Mouse (Mus musculus): ENCODE measurements around the gene Ugt2b36. TPM values are rescaled to one million over a fixed set of nuclear protein-coding genes. Genes with fewer than 3 reads are reported as not detected.

Gene Ugt2b36
- total and polyA plus RNA-seq, 2 experiments from 2014 or later: not detected

GRCm38 (mm10) chr5:87030624-87031023 is 61.7 kb downstream of the Ugt2b36 start:
- Histone ChIP-seq H3K4me2 (ENCODE audit: low read depth, low read length) (no peak overlapping the region), H3K36me3 (replicated peaks; ENCODE audit: control insufficient read depth, insufficient read depth, low read length) (no peaks in the 10 kb centered on the region), H3K4me3 (ENCODE audit: low read depth, low read length) (no peak overlapping the region), H3K4me1 (ENCODE audit: control insufficient read depth, insufficient read depth) (no peaks in the 10 kb centered on the region), H3K27ac (ENCODE audit: low read depth) (no peak overlapping the region), H3K9ac (replicated peaks; ENCODE audit: low read depth, low read length) (no peak overlapping the region), H3K27me3 (ENCODE audit: control insufficient read depth, insufficient read depth, low read length) (no peaks in the 10 kb centered on the region), H3K9me3 (replicated peaks; ENCODE audit: control insufficient read depth, low read length) (no peaks in the 10 kb centered on the region)
- DNase-seq (ENCODE audit: low spot score) (no peak), ATAC-seq (ENCODE audit: insufficient read depth, low read depth) (no peak)
- WGBS: 58% methylated on average over 1 of the region's 1 CpGs
- TF ChIP-seq CTCF (IDR thresholded peaks at IDR 0.05; ENCODE audit: low read depth) (no peak), EP300 (IDR thresholded peaks at IDR 0.05; ENCODE audit: low read depth) (no peak)

GRCm38 (mm10) chr5:87027359-87027758 is 65.0 kb downstream of the Ugt2b36 start:
- H3K4me2 ChIP-seq (ENCODE audit: low read depth, low read length): no peak overlapping the region
- ATAC-seq (ENCODE audit: insufficient read depth, low read depth): no peak
- no peak overlapping the region for H3K4me3 ChIP-seq (ENCODE audit: low read depth, low read length)
- H3K9ac ChIP-seq (replicated peaks; ENCODE audit: low read depth, low read length): no peak overlapping the region
- TF ChIP-seq EP300 (IDR thresholded peaks at IDR 0.05; ENCODE audit: low read depth): no peak
- no peak for TF ChIP-seq CTCF (IDR thresholded peaks at IDR 0.05; ENCODE audit: low read depth)
- WGBS: 55% methylated on average over 3 of the region's 3 CpGs
- DNase-seq (ENCODE audit: low spot score): no peak
- H3K36me3 ChIP-seq (replicated peaks; ENCODE audit: control insufficient read depth, insufficient read depth, low read length): no peaks in the 10 kb centered on the region
- H3K27me3 ChIP-seq (ENCODE audit: control insufficient read depth, insufficient read depth, low read length): no peaks in the 10 kb centered on the region
- no peaks in the 10 kb centered on the region for H3K4me1 ChIP-seq (ENCODE audit: control insufficient read depth, insufficient read depth)
- no peak overlapping the region for H3K27ac ChIP-seq (ENCODE audit: low read depth)
- no peaks in the 10 kb centered on the region for H3K9me3 ChIP-seq (replicated peaks; ENCODE audit: control insufficient read depth, low read length)

Other genes with a start within 250 kb of the Ugt2b36 start
- 0.23 TPM in 1 of 2 replicates, not detected in the other for gene Ugt2b34, start 185.6 kb downstream of the Ugt2b36 start, total RNA-seq (2014; rRNA removed; ENCODE audit: low replicate concordance)
- gene Ugt2b34, start 185.6 kb downstream of the Ugt2b36 start, polyA plus RNA-seq (2015; fragmentation: Nextera tagmentation; extraction: Ambion mirVana): not detected in 2 replicates
- gene Ugt2b1, start 166.0 kb downstream of the Ugt2b36 start, total RNA-seq (2014; rRNA removed; ENCODE audit: low replicate concordance): not detected in 2 replicates
- gene Ugt2b1, start 166.0 kb downstream of the Ugt2b36 start, polyA plus RNA-seq (2015; fragmentation: Nextera tagmentation; extraction: Ambion mirVana): not detected in 2 replicates
- not detected in 2 replicates for gene Ugt2b35, start 91.7 kb downstream of the Ugt2b36 start, total RNA-seq (2014; rRNA removed; ENCODE audit: low replicate concordance)
- not detected in 2 replicates for gene Ugt2b35, start 91.7 kb downstream of the Ugt2b36 start, polyA plus RNA-seq (2015; fragmentation: Nextera tagmentation; extraction: Ambion mirVana)
- not detected in 2 replicates for gene Ugt2b5, start 47.8 kb upstream of the Ugt2b36 start, total RNA-seq (2014; rRNA removed; ENCODE audit: low replicate concordance)
- gene Ugt2b5, start 47.8 kb upstream of the Ugt2b36 start, polyA plus RNA-seq (2015; fragmentation: Nextera tagmentation; extraction: Ambion mirVana): not detected in 2 replicates
- not detected in 2 replicates for gene Ugt2b37, start 162.2 kb upstream of the Ugt2b36 start, total RNA-seq (2014; rRNA removed; ENCODE audit: low replicate concordance)
- gene Ugt2b37, start 162.2 kb upstream of the Ugt2b36 start, polyA plus RNA-seq (2015; fragmentation: Nextera tagmentation; extraction: Ambion mirVana): not detected in 2 replicates
- not detected in 2 replicates for gene Ugt2a3, start 244.6 kb upstream of the Ugt2b36 start, total RNA-seq (2014; rRNA removed; ENCODE audit: low replicate concordance)
- gene Ugt2a3, start 244.6 kb upstream of the Ugt2b36 start, polyA plus RNA-seq (2015; fragmentation: Nextera tagmentation; extraction: Ambion mirVana): not detected in 2 replicates